Mouse (Mus musculus): ENCODE results near the gene Klk1b26. TPM values are rescaled to one million over a fixed set of nuclear protein-coding genes. Genes with fewer than 3 reads are reported as not detected.
"Not testable (repeated sequence)": the region's sequence is repeated elsewhere in the genome, so short reads cannot be mapped to it uniquely, and the experiment has no call there.

Klk1b26 gene
- not detected in 2 replicates for polyA plus RNA-seq (2014; fragmentation: Nextera tagmentation; extraction: Ambion mirVana)

DNA sequence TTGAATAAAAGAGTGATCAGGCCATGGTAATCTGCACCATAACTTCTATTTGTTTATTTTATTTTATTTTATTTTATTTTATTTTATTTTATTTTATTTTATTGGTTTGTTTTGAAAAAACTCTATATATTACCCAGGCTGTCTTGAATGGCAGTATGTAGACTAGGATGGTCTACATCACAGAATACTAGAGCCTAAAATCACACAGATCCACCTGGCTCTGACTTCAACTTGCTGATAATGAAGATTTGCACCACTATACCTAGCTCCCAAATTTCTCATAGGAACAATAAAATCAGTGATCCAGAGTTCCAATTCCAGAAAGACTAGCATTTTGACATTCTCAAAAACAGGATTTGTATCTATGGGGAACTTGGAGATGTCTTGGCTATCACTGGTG lies at the start of gene Klk1b26:
TSS of gene Klk1b26 (plus strand) at position 301 of the 400 bp plus-strand sequence.
- not testable (repeated sequence) for H3K4me2 ChIP-seq (ENCODE audit: low read length); H3K27ac ChIP-seq (replicated peaks in 1 of 2; ENCODE audit: control insufficient read depth in 1 of 2, insufficient read depth in 1 of 2, low read depth in 2 of 2, low read length in 2 of 2); H3K9me3 ChIP-seq (ENCODE audit: control insufficient read depth, low read length); H3K36me3 ChIP-seq (ENCODE audit: control insufficient read depth, insufficient read depth, low read length); H3K27me3 ChIP-seq (ENCODE audit: control insufficient read depth, insufficient read depth, low read length); ATAC-seq (ENCODE audit: insufficient number of reproducible peaks, insufficient read depth, low FRiP score, low read depth); H3K9ac ChIP-seq (ENCODE audit: low read length); H3K4me1 ChIP-seq (ENCODE audit: control insufficient read depth in 2 of 2, insufficient read depth in 2 of 2, low read length in 2 of 2); H3K4me3 ChIP-seq (ENCODE audit: control insufficient read depth in 1 of 2, insufficient read depth in 1 of 2, low read depth in 1 of 2, low read length in 2 of 2)

DNA sequence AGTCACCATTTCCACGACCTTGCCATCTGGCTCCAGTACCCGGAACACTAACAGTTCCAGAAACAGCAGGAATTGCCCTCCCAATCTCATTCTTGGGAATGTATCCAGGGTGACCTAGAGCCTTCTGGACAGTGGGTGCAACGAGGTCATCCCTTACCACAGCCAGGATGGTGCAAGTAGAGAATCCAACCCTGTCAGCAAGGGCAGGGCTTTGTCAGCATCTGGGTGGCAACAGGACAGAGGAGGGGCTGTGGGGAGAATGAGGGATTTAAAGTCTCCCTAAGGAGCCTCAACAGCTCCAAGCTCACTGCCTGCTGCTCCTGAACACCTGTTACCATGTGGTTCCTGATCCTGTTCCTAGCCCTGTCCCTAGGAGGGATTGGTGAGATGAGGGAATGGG lies 45.5 kb upstream of the Klk1b26 start, which contains the start of gene Klk1b1:
TSS of gene Klk1b1 (plus strand) at position 301 of the 400 bp plus-strand sequence.
- Histone ChIP-seq H3K27me3 (ENCODE audit: control insufficient read depth, insufficient read depth, low read length) (no peaks in the 10 kb centered on the region), H3K36me3 (ENCODE audit: control insufficient read depth, insufficient read depth, low read length) (no peaks in the 10 kb centered on the region), H3K27ac (replicated peaks in 1 of 2; ENCODE audit: control insufficient read depth in 1 of 2, insufficient read depth in 1 of 2, low read depth in 2 of 2, low read length in 2 of 2) (no peak within 1 kb of the TSS), H3K4me3 (ENCODE audit: control insufficient read depth in 1 of 2, insufficient read depth in 1 of 2, low read depth in 1 of 2, low read length in 2 of 2) (no peak within 1 kb of the TSS), H3K4me2 (ENCODE audit: low read length) (no peak within 1 kb of the TSS), H3K9me3 (ENCODE audit: control insufficient read depth, low read length) (no peaks in the 10 kb centered on the region), H3K4me1 (ENCODE audit: control insufficient read depth in 2 of 2, insufficient read depth in 2 of 2, low read length in 2 of 2) (no peaks in the 10 kb centered on the region), H3K9ac (ENCODE audit: low read length) (no peak within 1 kb of the TSS)
- ATAC-seq (ENCODE audit: insufficient number of reproducible peaks, insufficient read depth, low FRiP score, low read depth), result no peak
- WGBS, result 59% methylated on average over 3 of the region's 3 CpGs

DNA sequence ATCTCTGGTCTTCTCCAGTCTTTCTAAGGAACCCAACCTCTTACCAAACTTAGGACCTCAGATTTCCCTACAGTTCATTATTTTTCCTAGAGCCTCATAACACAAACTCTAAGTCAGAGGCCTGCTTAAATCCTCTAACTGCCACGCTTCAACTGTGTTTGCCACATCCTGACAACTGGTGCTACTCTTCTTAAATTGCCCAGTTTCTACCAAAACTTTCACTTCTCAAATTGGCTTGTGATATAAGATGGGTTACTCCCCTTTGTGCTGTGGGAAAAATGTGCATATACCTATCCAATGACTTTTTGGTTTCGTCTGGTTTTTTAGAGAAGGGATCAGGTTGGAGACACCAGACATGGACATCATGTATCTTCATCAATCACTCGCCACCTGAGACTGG lies 44.9 kb upstream of the Klk1b26 start:
- 68% methylated on average over 3 of the region's 3 CpGs for WGBS
- H3K36me3 ChIP-seq (ENCODE audit: control insufficient read depth, insufficient read depth, low read length), result no peaks in the 10 kb centered on the region
- H3K27ac ChIP-seq (replicated peaks in 1 of 2; ENCODE audit: control insufficient read depth in 1 of 2, insufficient read depth in 1 of 2, low read depth in 2 of 2, low read length in 2 of 2), result no peak overlapping the region
- no peak for ATAC-seq (ENCODE audit: insufficient number of reproducible peaks, insufficient read depth, low FRiP score, low read depth)
- no peaks in the 10 kb centered on the region for H3K4me1 ChIP-seq (ENCODE audit: control insufficient read depth in 2 of 2, insufficient read depth in 2 of 2, low read length in 2 of 2)
- H3K4me2 ChIP-seq (ENCODE audit: low read length), result no peak overlapping the region
- H3K27me3 ChIP-seq (ENCODE audit: control insufficient read depth, insufficient read depth, low read length), result no peaks in the 10 kb centered on the region
- H3K9me3 ChIP-seq (ENCODE audit: control insufficient read depth, low read length), result no peaks in the 10 kb centered on the region
- H3K4me3 ChIP-seq (ENCODE audit: control insufficient read depth in 1 of 2, insufficient read depth in 1 of 2, low read depth in 1 of 2, low read length in 2 of 2), result no peak overlapping the region
- H3K9ac ChIP-seq (ENCODE audit: low read length), result no peak overlapping the region

DNA sequence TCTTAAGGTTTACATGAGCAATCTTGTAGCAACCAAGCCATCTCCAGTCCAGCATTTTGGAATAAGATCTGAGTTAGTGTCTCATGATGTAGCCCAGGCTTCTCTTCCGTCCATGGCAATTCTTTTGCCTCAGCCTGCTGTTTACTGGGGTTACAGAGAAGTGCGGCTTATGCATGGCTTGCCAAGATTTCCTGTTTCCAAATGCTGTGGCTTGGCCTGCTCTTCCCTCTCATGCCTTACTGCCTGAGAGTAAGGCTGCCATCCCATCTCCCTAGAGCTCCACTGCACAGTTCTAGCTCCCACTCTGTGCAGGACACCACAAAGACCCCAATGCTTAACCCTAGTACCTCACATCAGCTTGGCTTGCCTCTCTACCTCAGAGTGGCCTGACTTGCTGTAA lies 44.4 kb upstream of the Klk1b26 start:
- Histone ChIP-seq H3K9me3 (ENCODE audit: control insufficient read depth, low read length) (no peaks in the 10 kb centered on the region), H3K27ac (replicated peaks in 1 of 2; ENCODE audit: control insufficient read depth in 1 of 2, insufficient read depth in 1 of 2, low read depth in 2 of 2, low read length in 2 of 2) (no peak overlapping the region), H3K9ac (ENCODE audit: low read length) (no peak overlapping the region), H3K4me2 (ENCODE audit: low read length) (no peak overlapping the region), H3K4me3 (ENCODE audit: control insufficient read depth in 1 of 2, insufficient read depth in 1 of 2, low read depth in 1 of 2, low read length in 2 of 2) (no peak overlapping the region), H3K4me1 (ENCODE audit: control insufficient read depth in 2 of 2, insufficient read depth in 2 of 2, low read length in 2 of 2) (no peaks in the 10 kb centered on the region), H3K27me3 (ENCODE audit: control insufficient read depth, insufficient read depth, low read length) (no peaks in the 10 kb centered on the region), H3K36me3 (ENCODE audit: control insufficient read depth, insufficient read depth, low read length) (no peaks in the 10 kb centered on the region)
- ATAC-seq (ENCODE audit: insufficient number of reproducible peaks, insufficient read depth, low FRiP score, low read depth), result no peak
- WGBS, result 72% methylated on average over 2 of the region's 2 CpGs

DNA sequence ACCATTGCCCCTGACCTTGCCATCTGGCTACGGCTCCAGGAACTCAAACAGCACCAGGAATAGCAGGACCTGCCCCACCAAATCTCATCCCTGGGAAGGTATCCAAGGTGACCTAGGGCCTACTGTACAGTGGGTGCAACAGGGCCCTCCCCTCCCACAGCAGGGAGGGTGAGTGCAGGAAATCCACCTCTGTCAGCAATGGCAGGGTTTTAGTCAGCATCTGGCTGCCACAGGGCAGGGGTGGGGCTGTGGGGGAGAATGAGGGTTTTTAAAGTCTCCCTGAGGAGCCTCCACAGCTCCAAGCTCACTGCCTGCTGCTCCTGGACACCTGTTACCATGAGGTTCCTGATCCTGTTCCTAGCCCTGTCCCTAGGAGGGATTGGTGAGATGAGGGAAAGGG lies 36.2 kb upstream of the Klk1b26 start, which contains the start of gene Klk1b9:
TSS of gene Klk1b9 (plus strand) at position 301 of the 400 bp plus-strand sequence.
- H3K4me3 ChIP-seq (ENCODE audit: control insufficient read depth in 1 of 2, insufficient read depth in 1 of 2, low read depth in 1 of 2, low read length in 2 of 2); H3K27ac ChIP-seq (replicated peaks in 1 of 2; ENCODE audit: control insufficient read depth in 1 of 2, insufficient read depth in 1 of 2, low read depth in 2 of 2, low read length in 2 of 2); ATAC-seq (ENCODE audit: insufficient number of reproducible peaks, insufficient read depth, low FRiP score, low read depth); H3K4me1 ChIP-seq (ENCODE audit: control insufficient read depth in 2 of 2, insufficient read depth in 2 of 2, low read length in 2 of 2); H3K9me3 ChIP-seq (ENCODE audit: control insufficient read depth, low read length); H3K9ac ChIP-seq (ENCODE audit: low read length); H3K27me3 ChIP-seq (ENCODE audit: control insufficient read depth, insufficient read depth, low read length); H3K36me3 ChIP-seq (ENCODE audit: control insufficient read depth, insufficient read depth, low read length); H3K4me2 ChIP-seq (ENCODE audit: low read length): not testable (repeated sequence)
- WGBS, result 71% methylated on average over 1 of the region's 1 CpGs

GRCm38 (mm10) chr7:43985657-43986056 lies 26.3 kb upstream of the Klk1b26 start:
- H3K27ac ChIP-seq (replicated peaks in 1 of 2; ENCODE audit: control insufficient read depth in 1 of 2, insufficient read depth in 1 of 2, low read depth in 2 of 2, low read length in 2 of 2), result no peak overlapping the region
- H3K4me2 ChIP-seq (ENCODE audit: low read length), result no peak overlapping the region
- no peak overlapping the region for H3K9ac ChIP-seq (ENCODE audit: low read length)
- H3K4me1 ChIP-seq (ENCODE audit: control insufficient read depth in 2 of 2, insufficient read depth in 2 of 2, low read length in 2 of 2), result no peaks in the 10 kb centered on the region
- H3K36me3 ChIP-seq (ENCODE audit: control insufficient read depth, insufficient read depth, low read length), result no peaks in the 10 kb centered on the region
- H3K4me3 ChIP-seq (ENCODE audit: control insufficient read depth in 1 of 2, insufficient read depth in 1 of 2, low read depth in 1 of 2, low read length in 2 of 2), result no peak overlapping the region
- H3K9me3 ChIP-seq (ENCODE audit: control insufficient read depth, low read length), result no peaks in the 10 kb centered on the region
- no peak for ATAC-seq (ENCODE audit: insufficient number of reproducible peaks, insufficient read depth, low FRiP score, low read depth)
- H3K27me3 ChIP-seq (ENCODE audit: control insufficient read depth, insufficient read depth, low read length), result no peaks in the 10 kb centered on the region

- H3K27ac ChIP-seq (replicated peaks in 1 of 2; ENCODE audit: control insufficient read depth in 1 of 2, insufficient read depth in 1 of 2, low read depth in 2 of 2, low read length in 2 of 2); H3K4me1 ChIP-seq (ENCODE audit: control insufficient read depth in 2 of 2, insufficient read depth in 2 of 2, low read length in 2 of 2); H3K27me3 ChIP-seq (ENCODE audit: control insufficient read depth, insufficient read depth, low read length); H3K4me2 ChIP-seq (ENCODE audit: low read length); H3K9me3 ChIP-seq (ENCODE audit: control insufficient read depth, low read length); H3K36me3 ChIP-seq (ENCODE audit: control insufficient read depth, insufficient read depth, low read length); ATAC-seq (ENCODE audit: insufficient number of reproducible peaks, insufficient read depth, low FRiP score, low read depth); H3K9ac ChIP-seq (ENCODE audit: low read length); H3K4me3 ChIP-seq (ENCODE audit: control insufficient read depth in 1 of 2, insufficient read depth in 1 of 2, low read depth in 1 of 2, low read length in 2 of 2): not testable (repeated sequence)
- 61% methylated on average over 1 of the region's 1 CpGs for WGBS
Observed at GRCm38 (mm10) chr7:43994821-43995220, 17.1 kb upstream of the Klk1b26 start.

- not testable (repeated sequence) for H3K4me1 ChIP-seq (ENCODE audit: control insufficient read depth in 2 of 2, insufficient read depth in 2 of 2, low read length in 2 of 2); H3K27ac ChIP-seq (replicated peaks in 1 of 2; ENCODE audit: control insufficient read depth in 1 of 2, insufficient read depth in 1 of 2, low read depth in 2 of 2, low read length in 2 of 2); H3K4me3 ChIP-seq (ENCODE audit: control insufficient read depth in 1 of 2, insufficient read depth in 1 of 2, low read depth in 1 of 2, low read length in 2 of 2); ATAC-seq (ENCODE audit: insufficient number of reproducible peaks, insufficient read depth, low FRiP score, low read depth); H3K36me3 ChIP-seq (ENCODE audit: control insufficient read depth, insufficient read depth, low read length); H3K4me2 ChIP-seq (ENCODE audit: low read length); H3K9ac ChIP-seq (ENCODE audit: low read length); H3K27me3 ChIP-seq (ENCODE audit: control insufficient read depth, insufficient read depth, low read length); H3K9me3 ChIP-seq (ENCODE audit: control insufficient read depth, low read length)
- 73% methylated on average over 4 of the region's 4 CpGs for WGBS
Observed at GRCm38 (mm10) chr7:43995577-43995976, 16.4 kb upstream of the Klk1b26 start, which contains the start of gene Klk1b11. Gene Klk1b11, plus strand, starts transcription at chr7:43995877.

All from heart, embryonic 14.5 days (tissue).